Mouse (Mus musculus): ENCODE results near the gene Asb7. TPM values are rescaled to one million over a fixed set of nuclear protein-coding genes. Genes with fewer than 3 reads are reported as not detected.
A peak's percentile ranks its signal among the peaks of the same experiment; 100 is the strongest.

Asb7 gene
- polyA plus RNA-seq, 1 experiment from 2014 or later, result 6.0 TPM

DNA sequence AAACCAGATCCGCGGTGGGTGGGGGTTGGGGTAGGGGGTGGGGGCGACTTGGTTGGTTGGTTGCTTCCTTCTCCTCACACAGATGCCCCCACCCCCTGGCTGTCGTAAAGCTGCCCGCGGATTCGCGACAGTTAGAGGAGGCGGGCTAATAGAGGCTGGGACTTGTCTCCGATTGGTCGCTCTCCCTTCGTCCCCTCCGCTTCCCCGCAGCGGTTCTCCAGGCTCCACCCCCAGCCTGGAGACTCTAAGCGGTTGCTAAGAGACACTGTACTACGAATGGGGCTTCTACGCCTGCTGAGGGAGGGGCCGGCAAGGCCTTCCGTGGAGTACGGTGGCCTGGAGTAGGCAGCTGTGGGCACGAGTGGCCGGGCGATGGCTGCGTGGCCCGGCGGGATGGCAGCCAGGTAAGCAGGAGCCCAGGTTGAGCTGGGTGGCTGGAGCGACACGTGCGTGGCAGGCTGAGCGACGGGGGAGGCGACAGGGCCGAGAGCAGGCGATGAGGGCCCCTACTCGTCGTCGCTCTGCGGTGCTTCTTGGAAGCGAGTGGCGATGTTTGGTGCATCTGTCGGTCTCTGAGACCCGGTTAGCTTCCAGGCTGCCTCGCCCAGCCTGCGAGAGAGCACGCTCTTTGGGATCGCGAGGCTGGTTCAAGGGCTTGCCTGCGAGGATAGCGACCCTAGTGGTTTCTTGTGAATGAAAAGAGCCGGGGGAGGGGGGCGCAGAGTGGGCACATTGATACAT is 394 bp upstream of the Asb7 start, which contains the start of gene Lins1:
Gene Lins1, plus strand, starts transcription at position 270 of the 741 bp plus-strand sequence.
- no peaks in the 10 kb centered on the region for H3K27me3 ChIP-seq (replicated peaks; ENCODE audit: control insufficient read depth, insufficient read depth, low read length)
- H3K36me3 ChIP-seq (ENCODE audit: control insufficient read depth, insufficient read depth), result no peaks in the 10 kb centered on the region
- H3K4me3 ChIP-seq (ENCODE audit: low read depth, low read length), result peak within 1 kb of the TSS; percentile 87
- H3K9me3 ChIP-seq (ENCODE audit: control insufficient read depth), result no peaks in the 10 kb centered on the region
- H3K4me1 ChIP-seq (replicated peaks; ENCODE audit: control insufficient read depth, insufficient read depth, low read length), result no peaks in the 10 kb centered on the region
- ATAC-seq, result peak; percentile 99
- H3K27ac ChIP-seq (ENCODE audit: low read depth, low read length), result peak within 1 kb of the TSS; percentile 65
- TF ChIP-seq CTCF (IDR thresholded peaks at IDR 0.05; ENCODE audit: low read depth), result peak; percentile 69
- 0% methylated on average over 52 of the region's 52 CpGs for WGBS
- H3K9ac ChIP-seq (ENCODE audit: low read depth, low read length), result peak within 1 kb of the TSS; percentile 79
- peak within 1 kb of the TSS; percentile 89 for H3K4me2 ChIP-seq (replicated peaks; ENCODE audit: low read depth)

DNA sequence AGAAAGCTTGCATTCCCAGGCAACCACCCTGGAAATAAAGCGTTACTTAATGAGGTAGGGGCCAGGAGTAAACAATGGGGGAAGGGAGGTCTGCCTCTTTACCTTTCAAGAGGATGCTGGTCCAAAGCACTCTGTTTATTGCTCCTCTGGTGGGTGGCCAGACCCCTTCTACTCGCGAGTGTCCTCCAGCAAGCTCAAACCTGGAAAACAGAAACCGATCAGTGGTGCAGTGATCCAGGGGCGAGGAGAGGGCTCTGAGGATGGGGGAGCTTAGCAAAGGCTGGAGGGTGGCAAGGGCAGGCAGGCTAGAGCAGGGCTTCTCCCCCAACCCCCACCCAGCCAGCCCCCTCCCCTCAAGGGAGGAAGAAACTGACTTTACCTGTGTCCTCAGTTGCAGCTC is 675 bp downstream of the Asb7 start:
- H3K9ac ChIP-seq (ENCODE audit: low read depth, low read length), result peak overlapping the region; percentile 79
- H3K4me3 ChIP-seq (ENCODE audit: low read depth, low read length), result peak overlapping the region; percentile 87
- H3K4me1 ChIP-seq (replicated peaks; ENCODE audit: control insufficient read depth, insufficient read depth, low read length), result no peaks in the 10 kb centered on the region
- peak overlapping the region; percentile 54; the same call in 1 of the 2 replicates for H3K27ac ChIP-seq (ENCODE audit: low read depth, low read length)
- no peaks in the 10 kb centered on the region for H3K9me3 ChIP-seq (ENCODE audit: control insufficient read depth)
- peak overlapping the region; percentile 89 for H3K4me2 ChIP-seq (replicated peaks; ENCODE audit: low read depth)
- WGBS, result 0% methylated on average over 5 of the region's 5 CpGs
- TF ChIP-seq CTCF (IDR thresholded peaks at IDR 0.05; ENCODE audit: low read depth), result no peak
- no peaks in the 10 kb centered on the region for H3K36me3 ChIP-seq (ENCODE audit: control insufficient read depth, insufficient read depth)
- ATAC-seq, result no peak
- H3K27me3 ChIP-seq (replicated peaks; ENCODE audit: control insufficient read depth, insufficient read depth, low read length), result no peaks in the 10 kb centered on the region

DNA sequence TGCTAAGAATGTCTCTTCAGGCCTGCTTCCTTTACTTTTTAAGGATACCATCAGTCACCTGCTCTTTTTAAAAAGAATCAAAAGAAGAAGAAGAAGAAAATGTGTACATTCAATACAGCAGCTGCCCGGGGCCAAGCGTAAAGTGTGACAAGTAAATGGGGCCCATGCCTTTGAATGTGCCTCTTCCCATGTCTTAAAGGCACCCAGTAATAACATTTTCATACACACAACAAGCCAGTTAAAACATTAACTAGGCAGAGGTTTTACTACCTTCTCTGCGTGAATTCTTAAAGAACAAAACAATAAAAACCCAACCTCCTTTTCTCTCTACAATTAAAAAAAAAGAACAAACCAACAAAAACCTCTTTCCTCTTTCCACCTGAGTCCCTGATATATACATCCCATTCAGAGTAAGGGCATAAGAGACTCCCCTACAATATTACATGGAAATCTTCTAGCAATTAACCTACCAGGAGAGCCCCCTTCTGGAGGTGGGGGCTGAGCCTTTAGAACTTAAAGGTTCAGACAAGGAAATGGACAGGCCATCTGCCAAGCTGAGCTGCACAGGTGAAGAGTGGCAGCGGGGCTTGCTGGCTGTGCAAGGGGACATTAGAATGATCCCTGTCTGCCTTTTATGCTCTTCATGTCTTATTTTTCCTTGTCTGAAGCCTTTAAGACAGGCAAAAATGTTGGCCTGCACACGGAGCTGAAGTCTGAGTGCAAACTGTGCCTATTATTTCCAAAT is 7.1 kb downstream of the Asb7 start:
- H3K4me2 ChIP-seq (replicated peaks; ENCODE audit: low read depth), result peak overlapping the region; percentile 30; the same call in 1 of the 2 replicates
- ATAC-seq, result 0 out of 2 replicates have a peak, but pooled peaks have one; percentile 51
- peak overlapping the region; percentile 36; the same call in 1 of the 2 replicates for H3K27ac ChIP-seq (ENCODE audit: low read depth, low read length)
- H3K27me3 ChIP-seq (replicated peaks; ENCODE audit: control insufficient read depth, insufficient read depth, low read length), result no peaks in the 10 kb centered on the region
- no peaks in the 10 kb centered on the region for H3K4me1 ChIP-seq (replicated peaks; ENCODE audit: control insufficient read depth, insufficient read depth, low read length)
- H3K9me3 ChIP-seq (ENCODE audit: control insufficient read depth), result no peaks in the 10 kb centered on the region
- no peak for TF ChIP-seq CTCF (IDR thresholded peaks at IDR 0.05; ENCODE audit: low read depth)
- WGBS, result 49% methylated on average over 5 of the region's 5 CpGs
- H3K4me3 ChIP-seq (ENCODE audit: low read depth, low read length), result no peak overlapping the region
- no peak overlapping the region for H3K9ac ChIP-seq (ENCODE audit: low read depth, low read length)
- H3K36me3 ChIP-seq (ENCODE audit: control insufficient read depth, insufficient read depth), result peaks cover 30% of the 10 kb centered on the region

DNA sequence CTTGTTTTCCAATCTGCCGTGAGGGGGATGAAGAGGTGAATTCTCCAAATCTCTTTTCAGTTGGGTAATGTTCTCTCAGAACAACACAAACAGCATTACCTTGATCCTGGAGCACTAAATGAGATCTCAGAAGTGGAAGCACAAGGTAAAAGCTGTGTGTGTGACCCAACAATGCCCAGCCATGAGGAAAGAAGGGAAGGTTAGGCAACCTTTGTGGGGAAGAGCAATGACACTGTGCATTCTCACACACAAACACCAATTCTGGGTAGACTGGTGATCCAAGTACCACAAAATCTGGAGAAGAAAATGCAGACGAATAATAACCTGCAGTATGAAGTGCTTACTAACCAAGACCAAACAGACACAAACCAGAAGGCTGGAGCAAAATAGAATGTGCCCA is 13.6 kb downstream of the Asb7 start:
- H3K36me3 ChIP-seq (ENCODE audit: control insufficient read depth, insufficient read depth), result peaks cover 78% of the 10 kb centered on the region
- no peak overlapping the region for H3K9ac ChIP-seq (ENCODE audit: low read depth, low read length)
- no peak overlapping the region for H3K4me2 ChIP-seq (replicated peaks; ENCODE audit: low read depth)
- H3K4me3 ChIP-seq (ENCODE audit: low read depth, low read length), result no peak overlapping the region
- no peaks in the 10 kb centered on the region for H3K27me3 ChIP-seq (replicated peaks; ENCODE audit: control insufficient read depth, insufficient read depth, low read length)
- ATAC-seq, result no peak
- WGBS, result 90% methylated on average over 2 of the region's 2 CpGs
- no peak for TF ChIP-seq CTCF (IDR thresholded peaks at IDR 0.05; ENCODE audit: low read depth)
- H3K4me1 ChIP-seq (replicated peaks; ENCODE audit: control insufficient read depth, insufficient read depth, low read length), result no peaks in the 10 kb centered on the region
- no peak overlapping the region for H3K27ac ChIP-seq (ENCODE audit: low read depth, low read length)
- H3K9me3 ChIP-seq (ENCODE audit: control insufficient read depth), result no peaks in the 10 kb centered on the region

DNA sequence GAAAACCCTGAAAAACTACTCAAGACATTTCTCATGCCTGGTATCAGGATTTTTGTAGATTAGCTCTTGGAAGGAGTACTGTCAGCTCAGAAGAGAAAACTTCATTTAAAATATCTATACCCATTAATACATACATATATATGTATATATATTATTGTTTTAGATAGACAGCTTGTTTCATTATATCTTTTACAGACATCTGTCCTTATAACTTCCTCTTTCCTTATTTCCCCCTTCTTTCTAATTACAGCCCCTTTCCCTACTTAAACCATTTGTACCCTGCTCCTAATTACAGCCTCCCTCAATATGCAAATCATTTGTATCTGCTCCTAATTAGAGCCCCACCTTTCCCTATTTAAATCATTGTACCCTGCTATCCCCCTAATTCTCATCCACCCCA is 22.3 kb downstream of the Asb7 start:
- peaks cover 12% of the 10 kb centered on the region for H3K36me3 ChIP-seq (ENCODE audit: control insufficient read depth, insufficient read depth)
- H3K9ac ChIP-seq (ENCODE audit: low read depth, low read length), result no peak overlapping the region
- H3K27me3 ChIP-seq (replicated peaks; ENCODE audit: control insufficient read depth, insufficient read depth, low read length), result no peaks in the 10 kb centered on the region
- H3K9me3 ChIP-seq (ENCODE audit: control insufficient read depth), result no peaks in the 10 kb centered on the region
- no peak overlapping the region for H3K4me2 ChIP-seq (replicated peaks; ENCODE audit: low read depth)
- H3K27ac ChIP-seq (ENCODE audit: low read depth, low read length), result no peak overlapping the region
- TF ChIP-seq CTCF (IDR thresholded peaks at IDR 0.05; ENCODE audit: low read depth), result no peak
- H3K4me1 ChIP-seq (replicated peaks; ENCODE audit: control insufficient read depth, insufficient read depth, low read length), result no peaks in the 10 kb centered on the region
- H3K4me3 ChIP-seq (ENCODE audit: low read depth, low read length), result no peak overlapping the region
- ATAC-seq, result no peak

DNA sequence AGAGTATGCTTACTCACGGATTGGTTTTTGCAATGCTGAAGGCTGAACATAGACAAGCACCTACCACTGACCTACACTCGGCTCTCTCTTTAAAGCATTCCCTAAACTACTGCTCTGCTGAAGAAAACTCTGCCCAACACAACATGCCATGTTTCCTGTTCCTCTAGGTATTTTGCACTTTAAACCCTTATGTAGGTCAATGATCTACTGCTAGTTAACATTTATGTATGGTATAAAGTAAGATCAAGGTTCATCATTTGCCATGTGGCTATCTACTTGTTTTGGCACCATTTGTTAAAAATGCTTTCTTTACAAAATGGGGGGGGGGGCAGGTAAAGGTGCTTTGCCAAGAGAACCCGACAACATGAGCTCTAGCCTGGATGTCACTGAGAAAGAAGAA is 25.8 kb downstream of the Asb7 start:
- peak overlapping the region; percentile 46; the same call in 1 of the 2 replicates for H3K4me2 ChIP-seq (replicated peaks; ENCODE audit: low read depth)
- H3K4me1 ChIP-seq (replicated peaks; ENCODE audit: control insufficient read depth, insufficient read depth, low read length), result no peaks in the 10 kb centered on the region
- H3K27ac ChIP-seq (ENCODE audit: low read depth, low read length), result peak overlapping the region; percentile 78
- no peaks in the 10 kb centered on the region for H3K27me3 ChIP-seq (replicated peaks; ENCODE audit: control insufficient read depth, insufficient read depth, low read length)
- H3K9me3 ChIP-seq (ENCODE audit: control insufficient read depth), result no peaks in the 10 kb centered on the region
- peaks cover 17% of the 10 kb centered on the region for H3K36me3 ChIP-seq (ENCODE audit: control insufficient read depth, insufficient read depth)
- WGBS, result 75% methylated on average over 3 of the region's 3 CpGs
- no peak overlapping the region for H3K4me3 ChIP-seq (ENCODE audit: low read depth, low read length)
- no peak for TF ChIP-seq CTCF (IDR thresholded peaks at IDR 0.05; ENCODE audit: low read depth)
- no peak overlapping the region for H3K9ac ChIP-seq (ENCODE audit: low read depth, low read length)
- peak; percentile 78 for ATAC-seq

Measured in intestine, postnatal 0 days (tissue).